Mouse (Mus musculus): ENCODE measurements around the gene Ptpn21.

DNA sequence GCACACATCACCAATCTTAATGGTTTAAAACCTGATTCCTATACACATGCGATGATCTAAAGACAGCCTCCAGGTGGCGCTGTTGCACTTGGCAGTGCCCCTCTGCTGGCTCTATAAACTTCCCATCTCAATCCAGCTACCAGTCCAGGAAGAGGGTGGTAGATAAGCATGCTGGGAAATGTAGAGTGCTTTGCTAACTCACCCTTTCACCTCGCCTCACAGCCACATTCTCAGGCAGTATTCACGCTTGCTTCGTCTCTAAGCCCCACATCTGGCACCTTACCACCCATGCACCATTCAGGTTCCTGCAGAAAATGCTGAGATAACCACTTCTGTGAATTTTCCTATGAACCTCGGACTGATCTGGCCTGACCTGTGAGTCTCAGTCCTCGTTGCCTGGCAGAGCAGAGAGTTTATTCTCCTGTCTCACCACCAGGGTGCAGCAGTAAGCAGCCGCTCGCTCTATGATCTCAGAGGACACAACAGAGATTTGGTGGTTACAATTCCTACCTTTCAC lies 62.5 kb downstream of the Ptpn21 start:
- TF ChIP-seq CTCF (IDR thresholded peaks at IDR 0.05; ENCODE audit: control insufficient read depth, insufficient read depth, insufficient replicate concordance, low read depth, low read length) (peak; percentile 80; the same call in 1 of the 2 replicates), POLR2A (IDR thresholded peaks at IDR 0.05; ENCODE audit: control insufficient read depth, low read depth, low read length) (0 out of 2 replicates have a peak, but pooled peaks have one; percentile 19)
